Mouse (Mus musculus) naive thymus-derived CD4-positive, alpha-beta T cell, adult 5 months (primary cell): ENCODE data around the gene Sdk1. TPM values are rescaled to one million over a fixed set of nuclear protein-coding genes. Genes with fewer than 3 reads are reported as not detected.

Source experiments
- polyA plus RNA-seq: library from polyadenylated mRNA; unstranded; fragments of 100-300 nt; shearing (Covaris generic); gene quantifications from one replicate; pipeline ENCODE4 v1.2.1, GENCODE M21; 2017

Gene Sdk1
- polyA plus RNA-seq, result not detected

DNA sequence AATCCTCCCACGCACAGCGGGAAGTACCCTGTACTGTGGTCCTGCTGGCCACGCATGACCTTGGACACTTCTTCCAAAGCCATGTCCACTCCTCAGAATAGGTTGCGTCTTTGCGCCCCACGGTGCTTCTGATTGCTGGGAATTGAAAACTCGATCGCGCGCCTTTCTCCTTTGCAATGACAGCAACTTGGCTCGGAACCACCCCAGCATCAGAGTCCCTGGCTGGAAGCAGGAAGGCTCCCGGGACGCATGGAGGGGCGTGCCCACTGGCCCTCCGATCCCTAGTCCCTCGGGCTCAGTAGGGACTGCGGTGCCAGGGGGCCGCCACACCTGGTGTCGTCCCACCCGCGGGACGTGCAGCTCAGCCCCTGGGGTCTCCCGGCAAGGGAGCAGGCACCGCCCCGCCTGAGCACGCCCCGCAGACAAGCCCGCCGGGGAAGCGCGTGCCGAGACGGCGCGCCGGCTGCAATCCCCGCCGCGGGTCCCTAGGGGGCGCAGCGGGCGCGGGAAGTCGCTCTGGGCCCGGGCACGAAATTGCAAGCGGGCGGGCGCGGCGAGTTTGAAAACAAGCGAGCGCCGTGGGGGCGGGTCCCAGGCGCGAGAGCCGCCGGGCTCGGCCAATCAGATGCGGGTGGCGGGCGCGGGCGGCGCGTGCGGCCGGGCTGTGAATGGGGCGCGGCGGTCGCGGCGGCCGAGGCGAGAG is at the start of gene Sdk1:
Sdk1 (plus strand) TSS at position 650 of the 703 bp plus-strand sequence.

Other genes with a start within 250 kb of the Sdk1 start
- gene Card11, start 240.9 kb upstream of the Sdk1 start, polyA plus RNA-seq, result 118 TPM